Mouse (Mus musculus) erythroid progenitor cell, adult 5-6 weeks (primary cell): Measurements from ENCODE around the gene Limd1. TPM values are rescaled to one million over a fixed set of nuclear protein-coding genes. Genes with fewer than 3 reads are reported as not detected.

Experiments
- ATAC-seq: replicated peaks from 2 replicates; pipeline ENCODE4 v1.8.0; 2016; ENCODE audit warnings: moderate number of reproducible peaks, mild to moderate bottlenecking, moderate TSS enrichment, inconsistent platforms; ENCODE audit not compliant: poor library complexity, low FRiP score, severe bottlenecking
- total RNA-seq, 2 experiments: library from RNA; stranded (forward) in 1 of 2; stranded (reverse) in 1 of 2; fragments of 150-400 nt in 1 of 2; fragments of 186-747, 209-891 nt in 1 of 2; gene quantifications; 2 replicates each; pipeline versions ENCODE4 v1.2.3 to v1.2.4; 2015 to 2017; ENCODE audit warnings: low replicate concordance in 2 of 2

Gene Limd1
- total RNA-seq, 2 experiments from 2014 or later, result 46.1 to 59.1 TPM

DNA sequence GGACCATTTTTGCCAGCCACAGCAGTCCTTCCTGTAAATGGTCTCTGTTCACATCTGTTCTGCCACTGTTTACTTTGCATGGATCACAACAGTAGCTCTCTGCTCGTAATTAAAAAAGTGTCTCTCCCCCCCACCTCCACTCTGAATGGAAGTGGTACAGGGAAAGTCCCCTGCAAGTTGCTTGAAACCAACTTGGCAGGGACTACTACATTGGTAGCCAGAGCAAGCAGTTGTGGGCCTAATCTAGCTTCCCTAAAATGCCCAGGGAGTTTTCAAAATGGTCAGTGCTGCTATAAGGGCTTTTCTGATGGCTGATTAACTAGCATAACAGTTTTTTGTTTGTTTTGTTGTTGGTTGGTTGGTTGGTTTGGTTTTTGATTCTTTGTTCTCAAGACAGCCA lies 60.6 kb downstream of the Limd1 start:
- no peak for ATAC-seq

DNA sequence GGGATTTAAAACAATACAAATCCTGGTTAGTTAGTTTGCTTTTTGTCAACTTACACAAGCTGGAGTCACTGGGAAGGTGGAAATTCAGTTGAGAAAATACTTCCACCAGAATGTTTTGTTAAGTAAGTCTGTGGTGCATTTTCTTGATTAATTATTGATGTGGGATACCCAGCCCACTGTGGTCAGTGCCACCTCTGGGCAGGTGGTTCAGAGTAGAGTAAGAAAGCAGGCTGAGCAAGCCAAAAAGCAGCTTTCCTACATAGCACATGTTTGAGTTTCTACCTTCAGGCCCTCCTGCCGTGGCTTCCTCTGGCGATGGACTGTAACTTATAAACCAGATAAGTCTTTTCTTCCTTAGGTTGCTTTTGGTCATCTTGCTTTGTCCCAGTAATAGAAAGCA lies 61.3 kb downstream of the Limd1 start:
- no peak for ATAC-seq

DNA sequence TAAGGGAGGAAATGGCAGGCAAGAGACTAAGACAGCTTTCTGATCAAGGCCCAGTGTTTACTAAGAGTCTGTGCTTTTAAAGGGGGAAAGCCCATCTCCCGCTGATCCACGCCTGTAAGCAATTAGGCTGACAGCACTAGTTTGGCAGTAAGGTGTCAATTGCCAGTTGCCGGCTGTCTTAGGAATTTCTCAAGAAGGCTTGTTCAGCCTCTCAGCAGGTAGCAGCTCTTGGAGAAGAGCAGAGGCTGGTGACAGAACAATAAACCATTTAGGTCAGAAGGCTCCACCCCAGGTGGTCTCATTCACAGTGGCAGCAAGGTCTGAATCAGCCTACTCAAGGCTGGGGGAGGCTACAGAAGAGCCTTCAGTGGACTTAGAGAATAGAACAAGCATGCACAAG lies 76.1 kb downstream of the Limd1 start:
- no peak for ATAC-seq

Other genes with a start within 250 kb of the Limd1 start
- gene Tmem158, start 217.9 kb upstream of the Limd1 start, total RNA-seq (2015; ENCODE audit: low replicate concordance), result not detected in 2 replicates
- 2.1 TPM in 1 of 2 replicates, not detected in the other for gene Tmem158, start 217.9 kb upstream of the Limd1 start, total RNA-seq (2017; ENCODE audit: low replicate concordance)
- gene Lars2, start 111.8 kb upstream of the Limd1 start, total RNA-seq (2015; ENCODE audit: low replicate concordance), result 3,425 and 3,901 TPM in 2 replicates
- gene Lars2, start 111.8 kb upstream of the Limd1 start, total RNA-seq (2017; ENCODE audit: low replicate concordance), result 66.8 and 644 TPM in 2 replicates
- gene Sacm1l, start 51.1 kb downstream of the Limd1 start, total RNA-seq (2015; ENCODE audit: low replicate concordance), result 23.1 and 25.2 TPM in 2 replicates
- 23.8 and 32.0 TPM in 2 replicates for gene Sacm1l, start 51.1 kb downstream of the Limd1 start, total RNA-seq (2017; ENCODE audit: low replicate concordance)
- 2.5 and 7.1 TPM in 2 replicates for gene Slc6a20b, start 153.9 kb downstream of the Limd1 start, total RNA-seq (2015; ENCODE audit: low replicate concordance)
- gene Slc6a20b, start 153.9 kb downstream of the Limd1 start, total RNA-seq (2017; ENCODE audit: low replicate concordance), result 3.4 and 5.1 TPM in 2 replicates
- 2.9 and 5.0 TPM in 2 replicates for gene Ccr9, start 199.7 kb downstream of the Limd1 start, total RNA-seq (2015; ENCODE audit: low replicate concordance)
- 1.0 and 1.4 TPM in 2 replicates for gene Ccr9, start 199.7 kb downstream of the Limd1 start, total RNA-seq (2017; ENCODE audit: low replicate concordance)
- 133 and 154 TPM in 2 replicates for gene Slc6a20a, start 200.2 kb downstream of the Limd1 start, total RNA-seq (2015; ENCODE audit: low replicate concordance)
- gene Slc6a20a, start 200.2 kb downstream of the Limd1 start, total RNA-seq (2017; ENCODE audit: low replicate concordance), result 73.2 and 116 TPM in 2 replicates
- 18.0 and 35.3 TPM in 2 replicates for gene Lztfl1, start 239.0 kb downstream of the Limd1 start, total RNA-seq (2015; ENCODE audit: low replicate concordance)
- gene Lztfl1, start 239.0 kb downstream of the Limd1 start, total RNA-seq (2017; ENCODE audit: low replicate concordance), result 15.4 and 21.2 TPM in 2 replicates